Mouse (Mus musculus) natural killer cell, adult 2 months (primary cell): ENCODE results near the gene Gm49321.

ENCODE experiments used
- DNase-seq, 2 experiments: peaks; one replicate each; pipeline ENCODE4 v3.0.0; 2022; ENCODE audit warnings: low spot score in 2 of 2

Gm49321 gene

DNA sequence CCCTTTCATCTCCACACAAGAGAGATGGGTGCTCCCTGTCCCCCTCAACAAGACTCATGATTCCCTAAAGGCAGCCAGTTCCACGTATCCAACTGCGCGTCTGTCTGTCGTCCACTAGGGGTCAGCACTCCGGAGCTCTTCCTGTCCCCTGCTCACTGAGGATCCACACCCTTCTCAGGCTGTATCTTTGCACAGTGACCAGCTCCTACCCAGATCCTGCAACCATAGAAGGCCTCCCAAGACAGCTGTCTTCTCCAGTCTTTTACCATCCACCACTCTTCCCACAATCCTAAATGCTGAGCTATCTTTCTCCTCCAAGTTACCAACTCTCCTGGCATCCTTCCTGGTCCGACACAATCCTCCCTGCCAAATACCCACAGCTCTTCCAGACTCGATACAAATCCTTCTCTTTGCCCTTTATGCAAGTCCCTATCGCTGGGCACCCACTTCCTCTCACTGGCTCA, 72.0 kb downstream of the Gm49321 start:
- peak; percentile 8 to 12 for DNase-seq

DNA sequence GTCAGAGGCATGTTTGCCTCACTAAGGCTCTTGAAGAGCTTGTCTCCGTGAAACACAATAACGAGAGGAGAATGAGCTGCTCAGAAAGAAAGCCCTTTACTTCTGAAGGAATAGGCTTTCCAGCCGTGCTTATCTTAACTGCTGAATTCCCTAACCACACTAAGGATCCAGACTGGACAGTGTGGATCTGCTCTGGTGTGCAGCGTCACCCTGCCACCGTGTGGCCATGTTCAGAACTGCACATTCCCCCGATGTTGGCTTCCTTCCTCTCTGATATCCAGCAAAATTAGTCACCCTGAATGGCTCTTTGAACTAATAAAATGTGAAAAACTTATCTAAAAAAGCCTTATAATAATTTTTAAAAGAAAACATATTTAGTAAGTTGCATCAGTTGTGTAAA, 76.3 kb downstream of the Gm49321 start:
- DNase-seq = peak in 1 of 2 experiments; percentile 19

DNA sequence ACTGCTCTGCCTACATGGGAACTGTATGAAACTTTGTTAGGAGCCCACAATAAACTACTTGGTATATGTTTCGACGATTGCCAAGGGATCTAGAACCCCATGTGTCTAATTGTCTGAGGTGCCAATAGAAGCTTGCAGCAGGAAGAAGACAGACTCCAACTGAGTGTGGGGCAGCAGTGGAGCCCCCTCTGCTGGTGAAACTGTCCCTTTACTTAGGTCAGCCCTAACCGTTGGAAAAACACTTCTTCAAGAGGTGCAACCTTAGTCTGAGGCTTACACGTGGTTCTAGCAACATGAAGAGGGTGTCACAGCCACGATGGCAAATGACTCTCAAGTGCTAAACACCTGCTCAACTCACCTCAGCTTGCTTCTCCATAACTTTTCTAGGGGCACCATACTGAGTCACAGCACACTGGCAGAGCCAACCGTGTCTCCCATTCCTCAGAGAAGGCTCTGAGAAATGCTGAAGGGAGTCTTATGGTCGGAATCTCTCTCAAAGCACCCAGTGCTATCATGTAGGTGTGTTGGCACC, 77.4 kb downstream of the Gm49321 start:
- peak; percentile 7 to 30 for DNase-seq

- no peak for DNase-seq
Measured at GRCm38 (mm10) chr12:74015491-74015890, 78.0 kb downstream of the Gm49321 start.
